Mouse (Mus musculus) thymus, postnatal 25 days (tissue): ENCODE results near the gene Ccna2.

Experiments used
- DNase-seq: peaks from one replicate; pipeline ENCODE4 v3.0.0; 2022

The Ccna2 gene

GRCm38 (mm10) chr3:36532738-36533137, 39.2 kb downstream of the Ccna2 start:
- DNase-seq = no peak

DNA sequence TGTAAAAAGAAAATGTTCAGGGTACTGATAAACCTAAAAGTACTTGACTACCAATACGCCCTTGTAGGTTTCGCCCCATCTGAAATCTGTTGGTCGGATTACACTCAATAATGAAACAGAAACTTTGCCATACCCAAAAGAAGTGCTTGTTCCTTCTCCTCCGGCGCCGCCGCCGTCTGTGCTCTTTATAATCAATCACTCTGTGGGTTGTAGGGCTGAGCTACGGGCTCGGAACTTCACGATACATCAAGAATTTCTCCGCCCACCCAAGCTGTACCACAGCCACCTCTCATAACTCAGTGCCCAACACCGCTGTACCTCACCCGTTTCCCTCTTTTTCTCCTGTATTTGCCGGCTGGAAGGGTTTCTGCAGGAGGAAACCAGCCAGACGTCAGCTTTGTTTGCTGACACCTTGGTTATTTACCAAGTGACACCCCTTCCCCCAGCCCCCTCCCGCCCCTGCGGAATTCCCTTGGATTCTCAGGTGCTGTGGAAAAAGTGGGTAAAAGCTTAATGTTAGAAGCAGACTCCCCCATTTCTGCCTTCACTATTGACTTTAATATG, 39.9 kb downstream of the Ccna2 start:
- no peak for DNase-seq

DNA sequence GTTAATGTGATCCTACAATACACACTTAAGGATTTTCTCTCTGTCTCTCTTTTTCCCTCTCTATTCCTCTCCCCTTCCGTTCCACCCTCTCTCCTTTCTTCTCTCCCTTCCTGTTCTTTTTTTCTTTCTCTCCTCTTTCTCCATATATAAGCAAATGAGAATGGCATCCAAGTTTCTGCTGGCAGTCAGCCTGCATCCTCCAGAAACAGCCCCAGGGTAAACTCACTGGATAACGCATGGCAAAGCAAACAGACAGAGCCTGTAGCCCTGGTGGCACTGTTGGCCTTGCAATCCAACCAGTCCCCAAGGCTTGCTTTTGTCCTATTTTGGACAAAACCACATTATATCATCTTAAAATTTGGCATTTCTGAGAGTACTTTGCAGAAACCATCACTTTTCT, 40.7 kb downstream of the Ccna2 start:
- DNase-seq = no peak

DNA sequence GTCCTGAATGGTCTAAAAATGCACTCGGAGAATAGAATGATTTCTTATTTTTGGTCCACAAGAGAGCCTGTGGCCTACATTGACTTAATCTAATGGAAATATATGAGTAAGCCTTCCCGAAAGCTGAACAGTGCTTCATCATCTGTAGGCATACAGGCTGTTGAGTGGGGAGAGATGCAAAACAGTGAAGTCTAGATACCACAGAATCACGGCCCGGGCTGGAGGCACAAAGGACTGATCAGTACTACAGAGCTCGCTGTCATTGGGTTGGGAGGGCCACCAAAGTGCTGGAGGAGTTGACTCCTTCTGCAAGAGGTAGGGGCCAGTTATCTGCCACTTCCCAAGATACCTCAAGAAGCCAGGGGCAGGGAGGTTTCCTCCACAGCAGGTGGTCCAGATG, 41.2 kb downstream of the Ccna2 start:
- no peak for DNase-seq

DNA sequence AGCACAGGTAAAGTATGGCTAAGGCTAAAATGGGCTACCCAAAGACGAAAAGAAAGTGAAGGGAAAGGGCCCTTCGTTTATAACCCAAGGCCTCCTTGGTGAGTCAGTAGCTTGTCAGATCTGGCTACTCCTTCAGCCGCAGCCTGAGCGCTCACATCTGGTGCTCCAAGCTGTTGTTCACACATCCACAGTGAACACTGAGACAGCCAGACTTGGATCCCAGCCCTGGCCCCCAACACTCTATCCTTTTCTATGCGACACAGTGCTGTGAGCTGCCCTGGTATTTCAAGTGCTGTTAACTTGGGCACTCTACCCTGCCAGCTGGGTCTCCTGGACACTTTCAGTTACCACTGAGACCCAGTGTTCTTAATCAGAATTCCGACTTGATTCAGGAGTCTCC, 41.6 kb downstream of the Ccna2 start:
- DNase-seq = no peak

GRCm38 (mm10) chr3:36524466-36524865, 47.5 kb downstream of the Ccna2 start:
- DNase-seq = no peak

DNA sequence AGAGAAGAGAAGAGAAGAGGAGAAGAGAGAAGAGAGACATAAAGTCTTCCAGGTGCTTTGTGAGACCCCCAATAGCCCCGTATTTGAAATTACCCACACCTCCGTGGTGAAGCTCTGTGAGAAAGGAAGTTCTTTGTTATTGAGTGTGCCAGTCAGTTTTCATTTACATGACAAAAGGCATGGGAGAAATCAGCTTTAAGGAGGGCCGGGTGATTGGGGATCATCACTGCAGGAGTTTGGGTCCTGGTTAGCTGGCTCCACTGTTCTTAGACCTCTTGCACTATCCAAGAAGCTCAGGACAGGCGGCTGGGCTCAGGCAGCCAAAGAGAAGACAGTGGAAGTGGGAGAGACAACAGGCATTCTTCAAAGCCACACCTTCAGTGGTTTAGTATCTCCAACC, 49.8 kb downstream of the Ccna2 start:
- no peak for DNase-seq

DNA sequence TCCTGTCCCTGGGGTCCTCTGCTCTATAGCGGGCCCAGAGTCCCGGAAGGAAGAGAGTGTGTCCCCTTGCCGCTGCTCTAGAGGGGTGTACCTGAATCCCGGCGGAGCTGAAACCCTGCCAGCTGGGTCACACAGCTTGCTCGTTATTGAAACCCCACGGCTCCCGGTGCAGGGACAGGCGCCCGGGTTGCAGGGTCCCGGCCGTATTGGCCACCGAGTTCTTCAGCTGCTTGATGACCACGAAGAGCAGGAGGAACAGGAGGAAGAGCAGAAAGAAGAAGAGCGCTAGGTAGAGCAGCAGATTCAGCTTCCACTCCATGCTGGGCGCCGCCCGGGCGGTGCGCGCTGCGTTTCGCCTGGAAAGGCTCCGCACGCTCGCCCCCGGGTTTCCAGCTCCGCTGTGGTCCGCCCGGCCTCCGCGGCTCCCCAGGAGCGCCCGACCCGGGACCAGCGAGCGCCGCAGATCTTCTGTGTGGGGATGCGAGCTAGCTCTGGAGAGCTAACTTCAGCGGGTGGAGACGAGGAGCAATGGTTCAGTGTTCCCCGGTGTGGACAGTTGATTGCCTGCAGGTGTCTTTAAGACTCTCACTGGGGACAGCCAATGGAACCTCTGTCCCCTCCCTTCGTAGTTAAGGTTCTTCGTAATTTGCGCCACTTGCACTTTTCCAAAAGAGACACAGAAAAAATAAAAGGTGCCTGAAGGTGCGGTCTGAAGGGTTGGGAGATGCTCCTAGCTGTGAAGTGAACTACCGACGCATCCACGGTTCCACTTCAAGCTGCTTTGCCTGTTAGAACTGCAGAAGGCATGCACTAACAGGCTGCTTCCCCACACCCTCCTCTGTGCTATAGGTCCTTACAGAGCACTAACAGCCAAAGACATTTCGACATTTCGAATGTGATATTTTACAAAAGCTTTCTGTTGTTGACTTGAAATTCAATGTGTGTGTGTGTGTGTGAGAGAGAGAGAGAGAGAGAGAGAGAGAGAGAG, 50.6 kb downstream of the Ccna2 start, which contains the start of gene Gm11549:
Gene Gm11549, minus strand, starts transcription at position 741 of the 988 bp plus-strand sequence.
- DNase-seq = no peak

GRCm38 (mm10) chr3:36516196-36516595, 55.8 kb downstream of the Ccna2 start:
- no peak for DNase-seq
